Mouse (Mus musculus) right cerebral cortex, adult 2 months (tissue): Measurements from ENCODE around the gene Spata33.
"Not testable (repeated sequence)": the region's sequence is repeated elsewhere in the genome, so short reads cannot be mapped to it uniquely, and the experiment has no call there.

ENCODE experiments used
- DNase-seq, 2 experiments: peaks; one replicate each; pipeline ENCODE4 v3.0.0; 2021 to 2022; ENCODE audit warnings: low spot score in 2 of 2

Spata33 gene

DNA sequence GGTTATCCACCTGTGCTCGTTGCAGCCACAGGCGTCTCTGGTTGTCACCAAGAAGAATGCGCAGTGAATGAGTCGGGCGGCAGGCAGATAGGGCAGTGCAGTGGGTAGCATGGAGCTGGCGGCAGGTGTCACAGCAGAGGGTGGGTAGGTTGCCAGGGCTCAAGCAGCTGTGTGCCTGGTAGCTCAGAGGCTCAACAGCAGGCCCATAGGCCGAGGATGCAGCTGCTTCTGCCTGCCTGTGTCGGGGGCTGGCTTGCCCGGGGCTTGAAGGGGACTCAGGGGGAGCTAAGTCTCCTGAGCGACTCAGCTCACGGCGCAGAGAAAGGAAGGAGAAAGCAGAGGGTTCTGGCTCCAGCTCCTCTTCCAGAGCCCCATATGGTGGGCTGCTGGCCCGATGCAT lies 20.7 kb downstream of the Spata33 start:
- DNase-seq: peak in 1 of 2 experiments; percentile 39

DNA sequence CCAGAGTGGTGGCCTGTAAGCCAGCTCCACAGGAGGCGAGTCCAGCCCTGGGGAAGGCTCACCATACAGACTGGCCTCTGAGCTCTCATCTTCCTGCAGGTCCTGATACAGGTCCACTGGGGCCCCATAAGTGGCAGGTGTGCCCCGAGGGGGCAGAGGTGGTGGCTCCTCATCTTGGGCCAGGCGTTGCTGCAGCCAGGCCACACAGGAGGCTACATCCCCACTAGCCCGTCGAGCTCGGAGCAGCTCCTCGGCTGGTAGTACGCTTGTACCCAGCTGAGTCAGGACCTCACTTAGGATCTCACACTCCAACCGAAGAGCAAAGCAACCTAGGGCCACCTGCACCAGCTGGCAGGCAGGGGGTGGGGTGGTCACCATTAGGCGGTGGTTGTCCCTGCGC lies 21.1 kb downstream of the Spata33 start:
- DNase-seq: peak in 1 of 2 experiments; percentile 26

DNA sequence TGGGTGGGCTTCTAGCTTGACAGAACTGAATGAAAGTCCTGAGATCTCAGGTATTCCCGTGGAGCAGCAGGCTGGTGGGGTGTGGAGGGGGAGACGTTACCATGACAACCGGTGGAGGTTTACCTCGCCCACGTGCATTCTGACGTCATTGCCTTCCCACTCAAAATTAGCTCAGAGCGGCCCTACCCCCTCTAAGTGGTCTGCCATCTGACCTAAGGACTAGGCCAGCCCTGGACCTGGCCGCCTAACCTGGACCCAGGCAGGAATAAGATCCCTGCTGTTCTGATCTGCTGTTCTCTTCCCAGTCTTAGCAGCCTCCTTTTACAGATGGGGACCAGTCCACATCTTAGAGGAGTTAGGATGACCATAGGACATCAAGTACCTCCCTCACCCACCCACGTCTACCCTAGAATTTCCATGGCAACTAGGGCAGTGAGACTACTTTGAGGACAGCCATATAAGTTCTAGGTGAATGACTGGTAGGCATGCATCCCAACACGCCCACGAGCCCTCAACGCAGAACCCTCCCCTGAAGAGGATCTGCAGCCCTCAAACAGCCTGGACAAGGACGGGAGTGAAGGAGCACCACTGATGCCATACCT lies 22.4 kb downstream of the Spata33 start:
- DNase-seq: peak; percentile 87 to 92

DNA sequence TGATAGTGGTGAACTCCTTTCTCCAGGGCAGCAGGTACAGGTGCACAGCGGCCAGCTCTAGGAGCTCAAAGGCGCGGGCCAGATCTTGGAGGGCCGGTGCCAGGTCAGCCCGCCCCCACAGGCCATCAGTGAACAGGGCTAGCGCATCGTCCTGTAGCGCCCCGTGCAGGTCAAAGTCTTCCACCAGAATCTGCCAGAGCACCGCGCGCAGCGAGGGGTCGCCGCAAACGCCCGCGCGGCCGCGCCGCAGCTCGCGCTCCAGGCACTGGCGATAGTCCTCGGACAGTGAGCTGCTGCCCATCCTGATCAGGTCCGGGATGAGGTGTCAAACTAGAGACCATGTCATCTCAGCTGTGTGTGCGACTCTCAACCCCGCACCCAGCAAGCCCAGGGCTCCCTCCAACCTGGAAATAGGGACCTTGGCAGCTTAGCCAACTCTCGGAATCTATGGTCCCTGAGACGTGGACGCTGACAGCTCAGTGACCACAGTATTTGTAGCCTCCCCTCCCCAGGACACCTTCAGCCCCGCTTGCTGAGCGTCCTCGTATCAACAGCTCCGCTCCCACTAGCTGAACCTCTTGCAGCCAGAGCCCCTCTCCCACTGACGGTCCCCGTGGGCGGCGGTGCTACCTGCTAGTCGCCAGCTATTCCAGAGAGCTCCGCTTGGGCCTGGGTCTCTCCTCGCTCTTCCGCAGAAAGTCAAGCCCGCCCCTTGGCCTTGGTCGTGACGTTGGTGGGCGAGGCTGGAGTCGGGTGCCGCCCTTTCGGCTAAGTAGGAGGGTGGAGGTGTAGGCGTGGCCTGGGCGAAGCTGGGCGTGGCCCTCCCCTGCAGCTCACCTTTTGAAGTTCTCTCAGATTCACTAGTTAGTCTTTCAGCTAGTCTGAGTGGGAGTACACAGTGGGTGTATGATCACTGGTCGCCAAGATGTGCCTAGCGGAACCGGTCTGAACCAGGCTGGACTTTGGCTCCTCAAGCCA lies 23.2 kb downstream of the Spata33 start, which contains the start of gene Spata2l:
Gene Spata2l (minus strand): TSS at position 714 of the 978 bp plus-strand sequence.
- peak; percentile 86 for DNase-seq

DNA sequence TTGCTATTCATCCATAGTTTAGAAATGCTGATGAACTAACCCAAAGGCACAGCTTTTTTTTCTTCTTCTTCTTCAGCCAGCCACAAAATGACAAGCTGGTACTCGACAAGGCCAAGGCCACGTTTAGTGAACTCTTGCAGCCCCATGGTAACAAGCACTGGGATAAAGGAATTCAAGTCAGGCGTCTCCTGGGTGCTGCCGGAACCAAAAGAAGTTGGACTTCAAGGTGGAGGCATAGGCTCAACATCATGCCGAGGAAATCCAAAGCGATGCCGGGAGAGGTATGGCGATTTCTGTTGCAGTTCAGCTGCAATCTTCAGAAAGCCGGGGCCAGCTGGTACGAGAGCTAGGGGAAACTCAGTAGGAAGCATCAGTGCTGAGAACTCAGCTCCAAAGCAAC lies 26.8 kb downstream of the Spata33 start:
- no peak for DNase-seq

DNA sequence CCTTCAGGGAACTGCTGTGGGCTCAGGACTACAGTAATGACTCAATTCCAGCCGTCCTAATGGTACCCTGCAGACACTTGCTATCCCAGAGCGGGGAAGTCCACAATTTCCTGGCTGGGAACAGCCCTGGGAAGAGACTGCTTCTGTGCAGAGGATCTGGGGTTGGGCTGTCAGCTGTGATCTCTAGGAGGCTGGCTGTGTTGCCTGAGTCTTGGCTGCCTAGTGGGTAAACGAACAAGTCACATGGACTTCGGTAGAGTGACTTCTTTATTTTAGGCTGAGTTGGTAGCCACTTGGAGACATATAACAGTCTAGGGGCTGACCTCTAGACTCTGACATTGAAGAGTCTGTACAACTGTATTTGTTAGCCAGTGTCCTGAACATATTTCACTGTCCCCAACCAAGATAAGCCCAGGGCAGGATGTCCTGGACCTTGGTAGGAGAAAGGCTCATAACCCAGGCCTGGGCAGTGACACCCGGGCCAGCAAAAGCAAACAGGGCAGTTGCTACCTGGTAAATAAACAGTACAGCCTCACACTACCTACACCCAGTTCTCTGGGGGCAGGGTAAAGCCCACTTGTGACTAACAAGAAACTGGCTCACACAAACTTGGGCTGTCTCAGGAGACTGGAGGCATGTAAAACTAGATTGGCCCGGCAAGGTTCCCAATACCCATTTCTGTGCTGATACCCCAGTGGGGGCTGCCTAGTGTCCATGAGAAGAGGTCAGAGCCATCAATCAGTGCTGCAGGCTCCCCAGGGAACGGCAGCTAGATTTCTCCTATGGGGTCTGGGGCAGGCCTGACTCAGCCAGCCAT lies 29.7 kb downstream of the Spata33 start:
- no peak for DNase-seq

DNA sequence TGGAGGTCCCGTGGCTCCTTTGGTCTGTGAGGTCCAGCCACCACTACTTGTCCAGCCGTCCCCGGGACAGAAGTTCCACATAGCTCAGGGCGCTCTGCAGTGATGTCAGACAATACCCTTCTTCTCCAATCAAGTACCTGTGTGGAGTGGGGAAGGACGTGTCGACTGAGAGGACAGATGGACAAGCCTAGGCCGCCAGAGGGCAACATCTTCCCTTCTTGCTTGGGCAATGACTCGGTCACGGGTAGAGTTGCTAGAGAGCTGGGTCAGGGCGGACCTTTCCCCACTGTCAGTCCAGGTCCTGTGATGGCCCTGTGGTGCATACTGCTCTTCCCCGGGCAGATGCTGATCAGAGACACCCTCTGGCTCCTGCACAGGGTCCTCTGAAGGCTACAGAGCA lies 30.4 kb downstream of the Spata33 start:
- DNase-seq: no peak

DNA sequence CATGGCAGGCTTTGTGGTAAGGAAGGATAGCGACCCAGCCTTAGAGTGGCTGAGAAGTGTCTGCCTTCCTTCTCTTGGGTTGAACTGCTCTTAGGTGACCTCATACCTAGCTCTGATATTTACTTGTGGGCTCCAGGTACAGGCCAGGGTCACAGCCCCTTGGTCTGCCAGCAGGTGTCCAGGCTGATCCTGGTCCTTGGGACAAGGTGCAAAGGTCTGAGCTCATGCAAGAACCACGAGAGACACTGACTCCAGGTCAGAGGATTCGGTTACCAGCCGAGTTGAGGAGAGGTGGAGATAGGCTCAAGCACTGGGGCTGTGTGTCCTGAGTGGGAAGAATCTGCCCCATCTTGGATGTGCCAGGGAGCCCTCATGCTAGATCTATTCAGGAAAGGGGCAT lies 31.8 kb downstream of the Spata33 start:
- no peak for DNase-seq

DNA sequence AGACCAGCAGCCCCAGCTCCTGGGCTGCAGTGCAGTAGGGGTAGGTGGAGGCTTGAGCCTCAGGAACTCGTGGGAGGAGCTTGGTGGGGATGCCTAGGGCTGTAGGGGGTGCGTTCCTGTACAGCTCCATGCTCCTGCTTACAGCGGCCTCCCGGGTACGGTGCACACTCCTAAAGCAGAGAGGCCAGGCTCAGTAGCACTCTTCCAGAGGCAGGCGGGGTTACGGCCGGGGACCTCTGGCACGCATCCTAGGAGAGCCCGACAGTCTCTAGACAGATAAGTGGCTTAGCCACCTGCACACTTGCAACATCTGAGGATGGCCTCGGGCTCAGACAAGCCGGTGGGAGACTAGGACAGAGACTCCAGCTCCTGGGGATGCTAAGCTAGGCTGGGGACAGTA lies 32.9 kb downstream of the Spata33 start:
- DNase-seq: no peak

DNA sequence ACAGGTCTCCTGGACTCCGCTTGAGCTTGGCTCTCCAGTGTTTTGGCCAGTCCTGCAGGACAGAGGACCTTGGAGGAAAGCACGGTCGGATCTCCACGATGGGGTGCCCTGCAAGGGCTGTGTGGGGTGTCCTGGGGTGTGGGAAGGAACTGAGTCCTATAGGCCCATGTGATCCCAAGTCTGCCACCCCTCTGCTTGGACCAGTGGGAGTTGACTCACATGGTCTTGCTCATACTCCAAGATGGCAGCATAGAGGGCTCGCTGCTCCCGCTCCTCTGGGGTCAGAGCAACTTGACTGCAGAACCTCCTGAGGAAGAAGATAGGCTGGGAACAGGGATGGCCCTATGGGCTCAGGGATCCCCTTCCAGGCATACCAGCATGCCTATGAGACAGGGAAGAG lies 35.1 kb downstream of the Spata33 start:
- no peak for DNase-seq

DNA sequence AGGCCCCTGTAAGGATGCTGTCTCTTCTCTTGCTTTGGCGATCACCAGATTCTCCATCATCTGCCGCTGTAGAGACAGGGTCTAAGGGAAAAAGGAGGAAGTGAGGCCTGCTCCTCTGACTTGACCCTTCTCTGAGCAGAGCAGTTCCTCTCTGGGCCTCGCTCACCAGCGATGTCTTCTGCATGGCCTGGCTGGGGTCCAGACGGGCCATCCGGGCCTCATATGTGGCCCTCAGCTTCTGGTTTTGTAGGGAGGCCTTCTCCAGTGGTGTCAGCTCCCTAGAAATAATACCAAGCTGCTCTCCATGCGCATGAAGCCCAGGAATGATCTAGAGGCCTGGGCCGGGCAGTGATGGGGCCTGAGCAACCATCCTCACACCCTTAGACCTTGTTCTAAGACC lies 36.0 kb downstream of the Spata33 start:
- no peak for DNase-seq

DNA sequence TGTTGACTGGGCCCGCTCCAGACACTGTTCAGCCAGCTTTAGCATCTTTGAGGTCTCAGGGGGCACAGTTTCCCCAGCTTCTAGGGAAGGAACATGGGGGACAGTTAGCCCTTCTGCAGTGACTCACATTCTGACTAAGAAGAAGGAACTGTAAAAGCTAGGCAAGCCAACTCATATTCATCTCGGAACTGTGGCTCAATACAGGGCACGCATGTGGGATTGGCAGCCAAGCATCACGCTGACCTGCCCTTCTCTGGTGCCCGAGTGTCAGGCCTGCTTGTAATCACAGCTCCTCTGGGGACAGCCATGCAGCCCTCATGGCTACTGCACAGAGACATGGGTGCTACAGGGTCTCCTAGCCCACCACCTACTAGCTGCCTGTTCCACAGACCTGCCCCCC lies 38.3 kb downstream of the Spata33 start:
- DNase-seq: no peak

DNA sequence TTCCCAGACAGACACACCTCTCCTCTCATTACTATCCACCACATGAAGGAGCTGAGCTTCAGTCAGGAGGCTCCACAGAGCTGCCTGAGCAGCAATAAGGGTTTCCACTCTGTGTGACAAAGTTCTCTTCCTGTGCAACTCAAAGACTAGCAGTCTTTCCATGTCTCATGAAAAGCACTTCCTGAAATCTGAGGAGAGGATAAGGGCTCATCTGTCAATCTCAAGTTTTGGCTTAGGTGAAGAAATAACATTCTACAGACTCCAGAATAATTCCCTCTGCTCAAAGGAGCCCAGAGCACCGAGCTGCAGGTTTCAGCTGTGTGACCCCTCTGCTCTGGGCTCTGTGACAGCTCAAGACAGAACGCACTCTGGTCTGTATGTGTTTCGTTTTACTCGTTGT lies 40.3 kb downstream of the Spata33 start:
- DNase-seq: no peak

DNA sequence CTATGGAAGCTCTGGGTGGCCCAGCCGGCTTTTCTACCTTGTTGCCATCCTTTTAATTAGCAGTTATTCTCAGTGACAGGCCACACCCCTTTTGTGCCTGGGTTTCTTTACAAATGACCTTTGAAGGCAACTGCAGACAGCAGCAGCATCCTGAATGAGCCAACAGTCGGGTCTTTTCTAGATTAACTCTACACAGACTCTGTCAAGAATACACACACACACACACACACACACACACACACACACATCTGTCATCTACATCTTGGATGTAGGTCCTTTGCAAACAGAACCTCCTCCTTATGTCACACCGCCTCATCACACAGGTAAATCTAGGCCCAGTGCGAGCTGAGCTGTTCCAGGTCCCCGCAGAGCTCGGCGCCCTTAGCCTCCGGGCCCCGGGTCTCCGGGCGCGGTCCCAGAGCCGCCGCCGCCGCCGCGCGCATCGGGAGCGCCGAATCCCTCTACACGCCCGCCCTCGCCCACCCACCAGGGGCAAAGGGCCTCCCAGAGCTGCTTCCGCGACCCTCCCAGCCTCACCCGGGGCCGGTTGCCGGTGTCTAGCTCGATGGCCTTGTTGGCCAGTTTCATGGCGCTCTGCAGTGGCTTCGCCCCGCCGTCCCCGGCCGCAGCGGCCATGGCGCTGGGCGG lies 40.9 kb downstream of the Spata33 start:
- peak in 1 of 2 experiments; percentile 38 for DNase-seq

DNA sequence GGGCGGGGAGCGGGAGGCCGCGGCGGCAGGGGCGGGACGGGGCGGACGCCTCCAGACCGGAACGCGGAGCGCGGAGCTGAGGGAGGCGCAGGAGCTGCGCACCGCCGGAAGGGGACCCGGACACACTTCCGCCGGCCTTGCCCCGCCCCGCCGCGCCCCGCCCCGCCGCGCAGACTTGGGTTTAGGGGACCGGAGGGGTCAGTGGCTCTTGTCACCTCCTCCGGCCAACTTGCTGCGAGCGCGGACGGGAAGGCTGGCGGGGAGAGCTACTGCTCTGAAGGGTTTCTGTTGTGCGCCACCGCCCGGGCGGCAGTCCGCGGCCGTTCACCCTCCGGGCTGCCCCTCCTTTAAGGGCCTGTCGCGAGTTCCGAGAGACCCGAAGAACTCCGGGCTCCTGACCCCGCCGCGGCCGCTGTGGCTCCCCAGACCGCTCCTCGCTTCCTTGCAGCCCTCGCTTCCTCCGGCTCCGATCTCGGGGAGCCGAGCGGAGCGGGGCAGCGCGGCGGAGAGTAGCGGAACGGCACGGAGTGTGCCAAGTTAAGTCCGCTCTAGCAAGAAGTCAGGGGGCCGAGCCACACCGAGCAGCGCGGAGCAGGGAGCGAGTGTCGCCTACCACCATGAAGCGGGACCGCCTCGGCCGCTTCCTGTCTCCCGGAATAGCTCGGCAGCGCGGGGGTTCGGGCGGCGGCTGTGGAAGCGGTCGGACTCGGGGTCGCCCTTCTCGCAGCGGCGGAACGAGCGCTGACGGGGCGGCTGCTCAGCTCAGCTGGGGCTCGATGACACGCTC lies 41.7 kb downstream of the Spata33 start, which contains the start of the genes Zfp276 and Vps9d1:
Gene Zfp276 (plus strand): TSS at position 97 of the 787 bp plus-strand sequence.
Gene Vps9d1 (minus strand): TSS at position 250 of the 787 bp plus-strand sequence.
- DNase-seq: peak; percentile 74 to 77

DNA sequence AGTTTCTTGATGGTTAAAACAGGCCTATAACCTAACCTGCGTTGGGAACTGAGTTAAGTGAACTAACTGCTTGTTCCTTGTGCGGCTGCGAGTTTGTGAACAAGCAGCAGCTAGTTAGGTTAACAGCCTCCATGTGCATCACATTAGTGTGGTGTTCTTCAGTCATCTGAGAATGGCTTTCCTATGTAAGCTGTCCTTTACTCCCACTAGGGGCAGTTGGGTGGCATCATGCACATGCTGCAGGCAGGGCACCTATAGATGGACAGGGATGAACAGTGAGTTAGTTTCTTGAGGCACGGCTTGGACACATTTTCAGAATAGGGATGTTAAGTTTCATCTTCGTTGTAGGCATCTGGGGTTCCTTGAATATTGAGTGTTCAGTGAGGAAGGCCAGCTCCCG lies 42.5 kb downstream of the Spata33 start:
- no peak for DNase-seq

DNA sequence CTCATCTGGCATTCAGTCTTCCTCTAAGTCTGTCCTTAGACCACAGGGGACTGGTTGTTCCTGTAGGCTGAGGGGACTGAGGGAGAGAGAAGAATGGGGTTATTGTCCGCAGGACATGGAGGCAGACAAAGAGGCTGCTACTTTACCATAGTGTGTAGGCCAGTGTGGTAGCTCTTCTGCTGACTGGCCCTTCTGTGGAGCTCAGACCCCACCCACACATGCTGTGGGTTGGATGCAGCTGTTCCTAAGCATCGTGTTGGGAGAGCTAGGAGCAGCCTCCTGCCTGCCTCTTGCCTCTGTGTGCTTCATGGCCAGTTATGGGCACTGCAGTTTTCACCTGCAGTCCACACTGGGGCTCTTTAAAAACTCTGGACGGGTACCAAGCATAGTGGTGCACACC lies 44.5 kb downstream of the Spata33 start:
- DNase-seq: peak; percentile 53 to 56

DNA sequence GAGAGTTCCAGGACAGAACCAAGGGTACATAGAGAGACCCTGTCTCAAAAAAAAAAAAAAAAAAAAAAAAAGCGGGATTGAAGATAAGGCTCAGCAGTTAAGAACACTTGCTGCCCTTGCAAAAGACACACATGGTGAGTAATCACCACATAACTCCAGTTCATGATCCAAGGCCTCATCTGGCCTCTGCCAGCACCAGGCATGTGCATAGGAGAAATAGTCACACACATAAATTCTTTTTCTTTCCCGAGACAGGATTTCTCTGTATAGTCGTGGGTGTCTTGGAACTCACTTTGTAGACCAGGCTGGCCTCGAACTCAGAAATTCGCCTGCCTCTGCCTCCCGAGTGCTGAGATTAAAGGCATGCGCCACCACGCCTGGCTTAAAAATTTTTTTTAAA lies 45.0 kb downstream of the Spata33 start:
- DNase-seq: not testable (repeated sequence)

DNA sequence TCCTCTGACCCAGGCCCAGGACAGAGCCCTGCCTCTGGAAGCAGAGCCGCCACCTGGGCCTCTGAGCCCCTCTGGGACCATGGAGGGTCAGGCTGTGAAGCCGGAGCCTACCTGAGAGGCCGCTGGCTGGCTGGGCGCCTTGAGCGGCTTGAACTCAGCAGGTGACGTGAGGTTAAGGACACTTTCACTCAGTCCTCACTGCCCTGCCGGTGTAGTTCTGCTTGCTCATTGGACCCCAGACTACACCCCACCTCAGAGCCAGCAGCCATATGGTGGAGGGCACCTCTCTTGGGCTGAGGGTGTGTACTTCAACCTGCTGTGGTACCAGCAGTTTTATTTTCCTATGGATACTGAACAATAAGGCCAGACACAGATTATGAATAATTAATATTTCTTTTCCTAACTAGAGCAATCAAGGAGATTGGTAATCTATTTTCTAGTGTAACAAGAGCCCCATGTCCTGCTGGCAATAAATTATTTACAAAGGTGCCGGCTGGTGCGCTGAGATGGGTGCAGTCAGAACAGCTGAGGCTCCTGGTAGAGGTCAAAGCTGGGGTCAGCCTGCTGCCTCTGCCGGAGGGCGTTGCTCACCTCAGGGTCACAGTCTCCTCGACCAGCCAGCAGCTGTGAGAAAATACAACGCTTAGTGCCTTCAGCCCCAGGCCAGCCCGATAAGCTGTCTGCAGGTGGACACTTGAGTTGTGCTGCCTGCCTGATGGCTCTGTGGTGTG lies 55.5 kb downstream of the Spata33 start:
- no peak for DNase-seq

DNA sequence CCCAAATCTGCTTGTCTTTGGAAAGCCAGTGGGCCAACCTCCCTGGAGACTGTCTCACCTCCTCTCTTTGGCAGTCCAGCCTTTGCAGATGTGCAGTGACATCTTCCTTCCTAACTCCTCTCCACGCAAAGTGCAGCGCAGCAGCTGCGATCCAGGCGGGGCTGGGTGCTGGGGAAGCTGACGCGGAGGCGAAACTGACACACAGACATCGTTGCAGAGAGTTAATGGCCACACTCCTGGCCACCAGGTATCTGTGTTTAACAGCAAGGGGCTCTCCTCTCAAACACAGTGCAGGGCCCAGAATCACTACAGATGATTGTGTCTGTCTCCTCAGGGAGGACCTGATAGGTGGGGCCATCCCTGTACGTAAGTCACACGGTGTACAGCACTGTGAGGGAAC lies 58.5 kb downstream of the Spata33 start:
- DNase-seq: no peak
